Comparison of ENCODE assay signal across 8 mouse cellular contexts in genomic region chr1:170478791-170479457, GRCm38 (mm10).
A peak's percentile ranks its signal among the peaks of the same experiment; 100 is the strongest.
DNase-seq lines count a peak whose midpoint lies in the region; ATAC-seq and TF ChIP-seq lines count a peak whose summit lies in the region.

No protein-coding gene starts in this region.

- TF ChIP-seq CTCF in left cerebral cortex, adult 2 months (IDR thresholded peaks at IDR 0.05): no peak

- H3K27me3 ChIP-seq in heart, embryonic 10.5 days (ENCODE audit: insufficient read depth, poor library complexity, severe bottlenecking): no peaks in the 10 kb centered on the region
- no peaks in the 10 kb centered on the region for H3K27me3 ChIP-seq in forebrain, embryonic 13.5 days
- H3K27me3 ChIP-seq in liver, embryonic 15.5 days: no peaks in the 10 kb centered on the region

- no peaks in the 10 kb centered on the region for H3K36me3 ChIP-seq in heart, embryonic 10.5 days
- H3K36me3 ChIP-seq in forebrain, embryonic 13.5 days (ENCODE audit: poor library complexity, severe bottlenecking): no peaks in the 10 kb centered on the region
- no peaks in the 10 kb centered on the region for H3K36me3 ChIP-seq in liver, embryonic 15.5 days (replicated peaks)

- peaks cover 65% of the 10 kb centered on the region for H3K4me1 ChIP-seq in heart, embryonic 10.5 days
- peaks cover 44% of the 10 kb centered on the region for H3K4me1 ChIP-seq in forebrain, embryonic 13.5 days
- H3K4me1 ChIP-seq in liver, embryonic 15.5 days (replicated peaks): peaks cover 27% of the 10 kb centered on the region

- H3K4me3 ChIP-seq in heart, embryonic 10.5 days: no peak overlapping the region
- H3K4me3 ChIP-seq in left cerebral cortex, adult 2 months: no peak overlapping the region
- no peak overlapping the region for H3K4me3 ChIP-seq in forebrain, embryonic 13.5 days
- no peak overlapping the region for H3K4me3 ChIP-seq in liver, embryonic 15.5 days (replicated peaks)

- H3K9ac ChIP-seq in forebrain, embryonic 13.5 days: no peak overlapping the region
- no peak overlapping the region for H3K9ac ChIP-seq in liver, embryonic 15.5 days

- peak overlapping the region; percentile 81 for H3K27ac ChIP-seq in heart, embryonic 10.5 days
- H3K27ac ChIP-seq in left cerebral cortex, adult 2 months: peak overlapping the region; percentile 44
- peak overlapping the region; percentile 83; the same call in 1 of the 2 replicates for H3K27ac ChIP-seq in forebrain, embryonic 13.5 days
- H3K27ac ChIP-seq in liver, embryonic 15.5 days (replicated peaks): peak overlapping the region; percentile 67

- ATAC-seq in forebrain, embryonic 13.5 days: no peak
- ATAC-seq in liver, embryonic 15.5 days (ENCODE audit: insufficient read depth): peak; percentile 63; the same call in 1 of the 2 replicates

- no peak overlapping the region for H3K4me2 ChIP-seq in forebrain, embryonic 13.5 days
- no peak overlapping the region for H3K4me2 ChIP-seq in liver, embryonic 15.5 days

- intact Hi-C loops in left cerebral cortex, adult 2 months (cut with DNase I): no loop called here

- no peaks in the 10 kb centered on the region for H3K9me3 ChIP-seq in heart, embryonic 10.5 days
- no peaks in the 10 kb centered on the region for H3K9me3 ChIP-seq in forebrain, embryonic 13.5 days (replicated peaks)
- H3K9me3 ChIP-seq in liver, embryonic 15.5 days (replicated peaks): no peaks in the 10 kb centered on the region

- 70% methylated on average over 4 of the region's 4 CpGs for WGBS in heart, embryonic 10.5 days
- 58% methylated on average over 4 of the region's 4 CpGs for WGBS in forebrain, embryonic 13.5 days
- WGBS in liver, embryonic 15.5 days (ENCODE audit: insufficient replicate concordance): 36% methylated on average over 4 of the region's 4 CpGs

- no peak for DNase-seq in heart, embryonic 10.5 days (ENCODE audit: low spot score)
- DNase-seq in heart, adult 11 months: no peak
- no peak for DNase-seq in left cerebral cortex, adult 2 months (ENCODE audit: extremely low spot score in 1 of 2, low spot score in 2 of 2)
- DNase-seq in left cerebral cortex, adult 9 months (ENCODE audit: low spot score in 2 of 2): no peak
- DNase-seq in cerebellum, adult 11 months: no peak
- no peak for DNase-seq in urinary bladder, adult 2 months (ENCODE audit: low spot score)
